Mouse (Mus musculus): ENCODE results near the gene Pak1. TPM values are rescaled to one million over a fixed set of nuclear protein-coding genes. Genes with fewer than 3 reads are reported as not detected.
A peak's percentile ranks its signal among the peaks of the same experiment; 100 is the strongest.

Gene Pak1
- polyA plus RNA-seq (2016; fragmentation: Nextera tagmentation; extraction: Ambion mirVana): 26.8 and 28.0 TPM in 2 replicates

DNA sequence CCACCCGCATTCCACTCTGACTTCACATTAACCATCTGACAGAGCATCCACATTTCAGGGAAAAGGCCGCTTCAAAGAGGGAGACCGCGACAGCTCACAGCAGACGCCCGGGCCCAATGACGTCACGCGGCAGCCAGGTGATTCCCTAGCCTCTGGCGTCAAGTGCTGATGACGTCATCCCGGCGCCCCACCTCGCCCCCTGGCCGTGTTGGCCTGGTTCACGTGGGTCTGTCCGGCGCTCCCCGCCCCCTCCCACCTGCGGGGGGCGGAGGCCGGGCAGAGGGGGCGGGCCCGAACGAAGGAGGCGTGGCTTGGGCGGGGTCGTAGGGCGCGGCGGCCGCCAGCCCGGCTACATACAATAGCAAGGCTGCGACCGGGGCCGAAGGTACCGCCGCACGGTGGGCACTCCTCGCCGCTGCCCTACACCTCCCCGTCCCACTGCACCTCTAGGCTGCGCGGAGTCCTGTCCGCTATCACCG, at the start of gene Pak1:
Gene Pak1, plus strand, starts transcription at position 352 of the 479 bp plus-strand sequence.
- Histone ChIP-seq H3K4me2 (peak within 1 kb of the TSS; percentile 92), H3K4me1 (replicated peaks) (peaks cover 11% of the 10 kb centered on the region), H3K27ac (no peak within 1 kb of the TSS), H3K4me3 (replicated peaks) (peak within 1 kb of the TSS; percentile 83), H3K9me3 (no peaks in the 10 kb centered on the region), H3K36me3 (no peaks in the 10 kb centered on the region), H3K27me3 (peaks cover 29% of the 10 kb centered on the region), H3K9ac (replicated peaks) (peak within 1 kb of the TSS; percentile 81)
- under 1% methylated on average over 42 of the region's 46 CpGs for WGBS
- ATAC-seq (ENCODE audit: insufficient number of reproducible peaks, insufficient read depth, low FRiP score, low TSS enrichment, low read depth): peak; percentile 93

DNA sequence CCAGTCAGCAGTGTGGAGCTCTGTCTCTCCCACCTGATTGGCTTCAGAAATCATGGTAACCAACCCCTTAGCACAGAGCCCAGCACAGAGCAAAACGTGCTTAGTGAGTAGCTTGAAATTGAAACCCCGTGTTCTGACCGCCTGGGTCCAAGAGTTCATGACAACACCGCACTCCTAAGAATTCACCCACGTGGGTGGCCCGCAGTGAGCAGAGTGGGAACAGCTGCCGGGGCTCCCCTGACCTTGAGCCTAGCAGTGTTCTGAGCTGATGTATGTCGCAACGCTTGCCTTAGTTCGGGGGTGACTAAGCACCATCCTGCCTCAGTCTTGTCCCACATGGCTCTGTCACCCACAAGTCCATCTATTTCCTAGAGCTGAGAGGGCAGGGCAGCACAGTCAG, 47.4 kb upstream of the Pak1 start:
- Histone ChIP-seq H3K27ac (no peak overlapping the region), H3K4me3 (replicated peaks) (no peak overlapping the region), H3K4me2 (no peak overlapping the region), H3K36me3 (no peaks in the 10 kb centered on the region), H3K27me3 (peaks cover 10% of the 10 kb centered on the region), H3K9ac (replicated peaks) (no peak overlapping the region), H3K9me3 (no peaks in the 10 kb centered on the region), H3K4me1 (replicated peaks) (peaks cover 12% of the 10 kb centered on the region)
- WGBS: 55% methylated on average over 10 of the region's 10 CpGs
- no peak for ATAC-seq (ENCODE audit: insufficient number of reproducible peaks, insufficient read depth, low FRiP score, low TSS enrichment, low read depth)

DNA sequence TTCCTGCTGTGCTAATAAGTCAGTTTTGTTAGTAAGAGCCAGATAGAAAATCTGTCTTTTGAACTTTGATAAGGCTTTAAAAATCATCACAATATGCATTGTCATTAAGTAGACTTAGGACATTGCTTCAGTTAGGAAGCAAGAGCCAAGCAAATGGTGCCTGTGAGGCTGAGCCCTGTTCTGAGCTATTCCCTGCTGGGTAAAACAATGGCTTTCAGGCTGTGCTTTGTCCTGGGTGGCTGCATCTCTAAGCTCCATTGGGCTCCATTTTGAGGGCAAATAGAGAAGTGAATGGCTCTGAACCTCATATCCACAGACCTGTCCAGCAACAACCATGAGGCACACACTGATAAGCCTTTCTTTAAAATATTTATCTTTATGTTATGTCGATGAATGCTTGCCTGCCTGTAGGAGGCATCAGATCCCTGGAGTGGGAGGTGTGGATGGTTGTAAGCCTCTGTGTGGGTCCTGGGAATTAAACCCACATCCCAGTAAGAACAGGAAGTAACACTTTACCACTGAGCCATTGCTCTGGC, 46.5 kb upstream of the Pak1 start:
- Histone ChIP-seq H3K27ac (no peak overlapping the region), H3K27me3 (peaks cover 8% of the 10 kb centered on the region), H3K9ac (replicated peaks) (no peak overlapping the region), H3K4me1 (replicated peaks) (peaks cover 9% of the 10 kb centered on the region), H3K4me2 (no peak overlapping the region), H3K9me3 (no peaks in the 10 kb centered on the region), H3K36me3 (no peaks in the 10 kb centered on the region), H3K4me3 (replicated peaks) (no peak overlapping the region)
- ATAC-seq (ENCODE audit: insufficient number of reproducible peaks, insufficient read depth, low FRiP score, low TSS enrichment, low read depth): no peak
- WGBS: 50% methylated on average over 1 of the region's 1 CpGs

DNA sequence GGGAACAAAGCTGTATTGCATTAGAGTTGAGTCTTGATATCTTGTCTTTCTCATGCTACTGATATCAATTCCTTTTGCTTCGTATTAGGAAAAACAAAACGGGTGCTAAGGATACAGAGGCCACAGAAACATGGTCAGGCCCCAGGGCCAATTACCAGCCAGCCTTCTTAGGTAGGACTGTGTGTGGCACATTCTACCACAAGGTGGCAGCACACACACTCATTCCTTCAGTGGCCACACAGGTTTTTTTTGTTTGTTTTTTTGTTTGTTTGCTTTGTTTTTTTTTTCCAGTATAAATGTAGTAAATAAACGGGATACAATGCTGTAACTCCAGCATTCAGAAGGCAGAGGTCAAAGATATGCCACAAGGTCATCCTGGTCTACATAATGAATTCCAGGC, 43.0 kb upstream of the Pak1 start:
- Histone ChIP-seq H3K4me3 (replicated peaks) (no peak overlapping the region), H3K9me3 (no peaks in the 10 kb centered on the region), H3K27ac (no peak overlapping the region), H3K36me3 (no peaks in the 10 kb centered on the region), H3K9ac (replicated peaks) (no peak overlapping the region), H3K27me3 (no peaks in the 10 kb centered on the region), H3K4me1 (replicated peaks) (peaks cover 9% of the 10 kb centered on the region; the same call in 1 of the 2 replicates), H3K4me2 (no peak overlapping the region)
- no peak for ATAC-seq (ENCODE audit: insufficient number of reproducible peaks, insufficient read depth, low FRiP score, low TSS enrichment, low read depth)
- WGBS: 18% methylated on average over 3 of the region's 3 CpGs

DNA sequence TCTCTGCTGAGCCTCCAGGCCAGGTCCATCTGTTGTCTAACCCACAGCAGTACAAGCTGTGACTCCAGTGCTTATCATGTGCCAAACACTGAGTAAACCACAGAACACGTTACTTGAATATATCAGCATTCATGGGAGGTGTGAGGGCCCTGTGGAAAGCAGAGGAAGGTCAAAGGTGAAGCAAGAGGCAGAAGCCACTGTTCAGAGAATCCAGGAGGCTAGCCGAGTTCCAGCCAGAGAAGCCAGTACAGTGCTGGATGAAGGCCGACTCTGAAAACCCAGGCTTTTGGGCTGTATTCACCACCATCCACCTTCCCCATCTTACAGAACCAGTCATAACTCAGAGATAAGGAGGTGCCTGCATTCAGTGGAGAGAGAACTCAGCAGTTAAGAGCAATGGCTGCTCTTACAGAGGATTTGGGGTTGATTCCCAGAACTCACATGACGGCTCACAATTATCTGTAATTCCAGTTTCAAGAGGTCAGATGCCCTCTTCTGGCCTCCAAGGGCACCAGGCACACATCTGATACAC, 41.1 kb upstream of the Pak1 start:
- Histone ChIP-seq H3K4me2 (no peak overlapping the region), H3K9me3 (no peaks in the 10 kb centered on the region), H3K27ac (no peak overlapping the region), H3K27me3 (no peaks in the 10 kb centered on the region), H3K4me1 (replicated peaks) (peaks cover 9% of the 10 kb centered on the region; the same call in 1 of the 2 replicates), H3K4me3 (replicated peaks) (no peak overlapping the region), H3K36me3 (no peaks in the 10 kb centered on the region), H3K9ac (replicated peaks) (no peak overlapping the region)
- WGBS: 83% methylated on average over 4 of the region's 4 CpGs
- ATAC-seq (ENCODE audit: insufficient number of reproducible peaks, insufficient read depth, low FRiP score, low TSS enrichment, low read depth): no peak

DNA sequence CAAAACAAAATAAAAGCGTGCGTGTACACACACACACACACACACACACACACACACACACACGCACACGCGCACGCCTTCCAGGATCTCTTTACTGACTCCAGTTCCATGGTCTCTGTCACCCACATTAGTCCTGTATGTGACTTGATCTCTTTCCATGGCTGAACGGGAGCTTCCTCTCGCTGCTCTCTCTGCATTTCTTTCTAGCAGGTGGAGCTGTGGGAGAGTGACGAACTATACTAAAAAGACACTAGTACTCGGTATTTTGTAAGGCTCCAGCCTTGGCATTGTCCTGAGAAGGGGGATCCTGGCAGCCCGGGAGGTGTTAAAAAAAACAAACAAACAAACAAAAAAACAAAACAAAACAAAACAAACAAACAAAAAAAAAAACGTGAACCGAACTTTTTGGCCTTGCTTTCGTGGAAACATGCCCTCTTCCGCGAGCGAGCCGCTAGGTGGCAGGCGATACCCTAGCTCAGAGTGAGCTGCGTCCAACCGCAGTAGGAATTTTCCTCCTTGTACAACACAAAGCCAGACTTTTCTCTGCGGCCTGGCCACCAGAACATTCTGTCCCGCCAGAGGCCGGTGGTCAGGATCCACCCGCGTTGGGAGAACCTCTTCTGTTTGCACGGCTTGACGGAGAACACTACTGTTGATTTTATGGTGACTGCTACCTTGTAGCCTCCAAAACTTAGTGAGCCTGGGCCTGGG, 40.4 kb upstream of the Pak1 start:
- 25% methylated on average over 28 of the region's 28 CpGs for WGBS
- Histone ChIP-seq H3K4me3 (replicated peaks) (no peak overlapping the region), H3K27me3 (no peaks in the 10 kb centered on the region), H3K36me3 (no peaks in the 10 kb centered on the region), H3K9ac (replicated peaks) (no peak overlapping the region; the same call in 1 of the 2 replicates), H3K4me2 (peak overlapping the region; percentile 35), H3K4me1 (replicated peaks) (peaks cover 9% of the 10 kb centered on the region; the same call in 1 of the 2 replicates), H3K9me3 (no peaks in the 10 kb centered on the region), H3K27ac (no peak overlapping the region)
- peak; percentile 70 for ATAC-seq (ENCODE audit: insufficient number of reproducible peaks, insufficient read depth, low FRiP score, low TSS enrichment, low read depth)

DNA sequence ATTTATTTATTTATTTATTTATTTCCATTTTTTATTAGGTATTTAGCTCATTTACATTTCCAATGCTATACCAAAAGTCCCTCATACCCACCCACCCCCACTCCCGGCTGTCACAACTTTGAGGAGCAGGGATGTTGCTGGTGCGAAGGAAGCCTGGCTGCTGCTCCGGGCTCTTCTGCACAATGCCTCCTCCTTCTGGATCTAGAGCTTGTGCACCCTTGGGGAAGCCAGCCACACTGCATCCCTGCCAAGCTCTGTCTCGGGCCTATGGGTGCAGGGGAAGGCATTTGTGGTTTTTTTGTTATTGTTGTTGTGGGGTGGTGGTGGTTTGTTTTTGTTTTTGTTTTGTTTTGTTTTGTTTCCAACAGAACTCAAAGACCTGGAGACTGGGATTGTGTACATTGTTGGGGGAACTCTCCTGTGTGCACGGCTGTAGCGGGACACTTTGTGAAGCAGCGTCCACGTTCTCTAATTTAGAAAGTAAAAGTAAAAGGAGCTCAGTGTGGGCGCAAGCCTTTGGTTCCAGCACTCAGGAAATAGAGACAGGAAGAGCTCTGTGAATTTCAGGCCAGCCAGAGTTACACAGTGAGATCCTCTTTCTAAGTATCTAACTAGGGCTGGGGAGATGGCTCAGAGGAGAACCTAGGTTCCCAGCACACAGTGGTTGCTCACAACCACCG, 39.7 kb upstream of the Pak1 start:
- H3K4me1 ChIP-seq (replicated peaks): peaks cover 9% of the 10 kb centered on the region; the same call in 1 of the 2 replicates
- H3K4me3 ChIP-seq (replicated peaks): no peak overlapping the region
- H3K9me3 ChIP-seq: no peaks in the 10 kb centered on the region
- no peak overlapping the region for H3K9ac ChIP-seq (replicated peaks)
- whole genome bisulfite sequencing: 70% methylated on average over 10 of the region's 10 CpGs
- ATAC-seq (ENCODE audit: insufficient number of reproducible peaks, insufficient read depth, low FRiP score, low TSS enrichment, low read depth): peak; percentile 13; the same call in 1 of the 2 replicates
- peak overlapping the region; percentile 35 for H3K4me2 ChIP-seq
- H3K36me3 ChIP-seq: no peaks in the 10 kb centered on the region
- no peaks in the 10 kb centered on the region for H3K27me3 ChIP-seq
- no peak overlapping the region for H3K27ac ChIP-seq

DNA sequence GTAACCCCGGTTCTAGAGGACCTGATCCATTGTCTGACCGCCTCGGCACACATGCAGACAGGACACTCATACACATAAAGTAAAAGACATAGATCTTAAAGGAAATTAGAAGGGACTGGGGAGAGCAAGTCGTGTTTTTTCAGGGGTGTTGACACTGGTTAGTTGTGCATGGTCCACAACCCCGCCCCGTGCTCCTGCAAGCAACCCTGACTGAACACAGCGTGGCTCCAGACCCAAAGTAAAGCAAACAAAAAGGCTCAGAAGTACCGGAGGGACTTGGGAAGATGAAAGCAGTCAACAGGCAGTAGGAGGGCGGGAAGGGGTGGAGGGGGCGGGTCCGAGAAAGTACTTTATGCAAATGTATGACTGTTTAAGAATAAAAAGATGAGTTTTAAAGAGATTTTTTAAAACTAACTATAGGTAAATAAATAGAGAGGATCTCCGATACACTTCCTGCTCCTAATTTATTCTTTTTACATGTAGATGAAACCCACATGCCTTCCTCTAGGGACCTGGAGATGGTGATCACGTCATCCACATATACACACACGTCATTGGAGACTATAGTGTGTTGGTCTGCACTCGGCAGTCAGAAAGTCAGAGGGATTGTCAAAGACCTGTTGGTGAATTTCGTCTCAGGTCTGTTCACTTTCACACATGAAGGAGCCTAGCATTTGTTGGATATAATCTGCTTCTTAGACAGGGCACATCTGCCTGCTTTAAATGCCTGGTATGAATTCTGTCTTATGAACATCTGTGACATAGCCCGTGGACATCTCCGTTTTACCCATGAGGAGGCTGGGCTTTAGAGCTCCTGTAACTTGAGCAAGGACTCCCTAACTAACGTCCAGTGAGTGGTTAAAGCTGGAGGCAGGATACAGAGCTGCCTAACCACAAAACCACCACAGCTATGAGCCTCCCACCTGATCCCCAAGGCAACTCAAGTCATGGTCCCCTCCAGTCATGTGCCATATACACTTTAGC, 38.8 kb upstream of the Pak1 start:
- Histone ChIP-seq H3K9me3 (no peaks in the 10 kb centered on the region), H3K27me3 (no peaks in the 10 kb centered on the region), H3K27ac (no peak overlapping the region), H3K9ac (replicated peaks) (no peak overlapping the region), H3K4me1 (replicated peaks) (peaks cover 9% of the 10 kb centered on the region; the same call in 1 of the 2 replicates), H3K4me2 (peak overlapping the region; percentile 35; the same call in 1 of the 2 replicates), H3K36me3 (no peaks in the 10 kb centered on the region), H3K4me3 (replicated peaks) (no peak overlapping the region)
- WGBS: 42% methylated on average over 19 of the region's 19 CpGs
- ATAC-seq (ENCODE audit: insufficient number of reproducible peaks, insufficient read depth, low FRiP score, low TSS enrichment, low read depth): no peak

DNA sequence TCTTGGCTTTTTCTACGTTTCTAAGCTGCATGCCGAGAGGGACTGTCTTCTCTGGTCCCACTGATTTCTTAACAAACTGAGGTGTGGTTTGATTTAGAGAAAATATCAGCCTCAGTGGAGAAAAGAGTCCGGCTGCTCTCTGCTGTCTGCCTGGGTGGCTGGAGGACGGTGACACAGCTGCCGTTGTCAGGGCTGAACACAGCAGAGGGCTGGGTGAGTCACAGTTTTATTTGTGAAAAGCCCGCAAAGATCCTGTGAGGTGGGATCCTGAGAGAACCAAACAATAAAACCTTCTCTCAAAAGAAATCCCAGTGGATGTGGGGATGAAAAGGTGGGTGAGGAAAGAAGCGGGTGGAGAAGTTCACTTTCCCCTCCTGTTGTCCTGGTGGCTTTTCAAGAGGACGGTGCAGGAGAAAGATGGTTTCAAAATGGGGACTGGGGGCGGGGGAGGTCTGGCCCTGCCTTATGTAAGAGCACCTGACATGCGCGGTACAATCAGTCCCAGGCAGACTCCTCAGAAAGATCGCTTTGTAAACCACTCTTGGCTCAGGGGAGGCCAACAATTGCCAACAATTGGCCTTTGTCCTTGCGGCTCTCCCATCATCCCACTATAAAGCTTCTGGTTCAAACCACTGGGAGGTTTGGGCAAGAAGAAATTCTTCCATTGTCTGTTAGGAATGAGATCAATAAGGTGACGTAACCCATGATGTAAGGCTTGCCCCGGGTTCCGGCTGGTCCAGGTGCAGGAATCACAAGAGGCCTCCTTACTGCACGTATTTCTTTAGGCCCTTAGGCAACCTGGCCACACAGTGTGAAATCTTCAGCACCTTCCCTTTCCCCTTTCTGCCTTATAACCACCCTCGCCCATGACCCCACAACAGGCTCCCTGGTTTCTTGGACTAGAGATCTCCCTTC, 31.1 kb upstream of the Pak1 start:
- no peak overlapping the region for H3K9ac ChIP-seq (replicated peaks)
- no peak overlapping the region for H3K4me2 ChIP-seq
- H3K27me3 ChIP-seq: no peaks in the 10 kb centered on the region
- no peak overlapping the region for H3K4me3 ChIP-seq (replicated peaks)
- WGBS: 67% methylated on average over 18 of the region's 18 CpGs
- no peak for ATAC-seq (ENCODE audit: insufficient number of reproducible peaks, insufficient read depth, low FRiP score, low TSS enrichment, low read depth)
- no peaks in the 10 kb centered on the region for H3K36me3 ChIP-seq
- no peak overlapping the region for H3K27ac ChIP-seq
- H3K4me1 ChIP-seq (replicated peaks): peaks cover 4% of the 10 kb centered on the region; the same call in 1 of the 2 replicates
- H3K9me3 ChIP-seq: no peaks in the 10 kb centered on the region

DNA sequence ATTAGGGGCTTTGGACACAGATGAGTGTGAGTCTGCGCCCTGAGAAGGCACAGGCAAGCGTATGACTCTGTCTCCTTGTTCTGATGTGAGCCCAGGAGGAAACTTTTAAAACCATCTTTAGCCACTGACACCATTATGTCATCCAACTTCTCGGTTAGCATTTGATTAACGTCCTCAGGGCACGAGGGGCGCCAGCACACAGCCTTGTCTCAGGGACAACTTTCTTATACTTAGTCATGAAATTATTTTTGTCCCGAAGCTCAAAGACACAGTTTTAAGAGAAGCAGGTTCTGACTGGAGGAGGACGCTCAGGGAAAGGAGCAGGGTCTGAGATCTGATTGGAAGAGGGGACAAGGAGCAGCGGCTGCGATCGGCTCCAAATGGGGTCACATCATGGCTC, 23.8 kb upstream of the Pak1 start:
- H3K4me1 ChIP-seq (replicated peaks): no peaks in the 10 kb centered on the region
- WGBS: 76% methylated on average over 11 of the region's 11 CpGs
- no peaks in the 10 kb centered on the region for H3K36me3 ChIP-seq
- H3K9me3 ChIP-seq: no peaks in the 10 kb centered on the region
- no peak overlapping the region for H3K4me2 ChIP-seq
- H3K27me3 ChIP-seq: no peaks in the 10 kb centered on the region
- H3K27ac ChIP-seq: no peak overlapping the region
- no peak overlapping the region for H3K4me3 ChIP-seq (replicated peaks)
- ATAC-seq (ENCODE audit: insufficient number of reproducible peaks, insufficient read depth, low FRiP score, low TSS enrichment, low read depth): no peak
- no peak overlapping the region for H3K9ac ChIP-seq (replicated peaks)

Data from limb, embryonic 12.5 days (tissue).